Mouse (Mus musculus) mouse embryonic stem cell (cell line): ENCODE results near the gene Tedc1.

ENCODE experiments used
- in situ Hi-C, 2 experiments: fragments of 300-500 bp; cut with MboI; formaldehyde crosslinking; loops; 1 replicate in 1 of 2; 3 replicates in 1 of 2; pipeline ENCODE4 v1.14.3; 2019 to 2020; ENCODE audit warnings: low sequenced_read_pairs in 2 of 2, low pct_unique_long_range_greater_than_20kb in 1 of 2, mixed read lengths in 1 of 2; ENCODE audit not compliant: unreplicated experiment in 1 of 2

The Tedc1 gene

GRCm38 (mm10) chr12:113214072-113214808 lies 58.0 kb downstream of the Tedc1 start:
- in situ Hi-C loops, result loop anchor here (25.0 kb wide), 4 partner anchors 373 to 923 kb away; no protein-coding TSS in a partner anchor

- in situ Hi-C loops, result loop anchor here (25.0 kb wide), 4 partner anchors 372 to 922 kb away; no protein-coding TSS in a partner anchor
Observed at GRCm38 (mm10) chr12:113214972-113215666, 58.9 kb downstream of the Tedc1 start.
